Mouse (Mus musculus): ENCODE data around the gene A930009A15Rik.

GRCm38 (mm10) chr10:115617456-115618287 is 47.9 kb downstream of the A930009A15Rik start:
- TF ChIP-seq CTCF (IDR thresholded peaks at IDR 0.05; ENCODE audit: extremely low read depth, insufficient read length, insufficient replicate concordance, low read depth, low read length): no peak
- no peak for TF ChIP-seq POLR2A (IDR thresholded peaks at IDR 0.05; ENCODE audit: low read depth, low read length)

All from small intestine, adult 2 months (tissue).